ENCODE assay signal across 21 mouse cellular contexts in the genomic region with DNA sequence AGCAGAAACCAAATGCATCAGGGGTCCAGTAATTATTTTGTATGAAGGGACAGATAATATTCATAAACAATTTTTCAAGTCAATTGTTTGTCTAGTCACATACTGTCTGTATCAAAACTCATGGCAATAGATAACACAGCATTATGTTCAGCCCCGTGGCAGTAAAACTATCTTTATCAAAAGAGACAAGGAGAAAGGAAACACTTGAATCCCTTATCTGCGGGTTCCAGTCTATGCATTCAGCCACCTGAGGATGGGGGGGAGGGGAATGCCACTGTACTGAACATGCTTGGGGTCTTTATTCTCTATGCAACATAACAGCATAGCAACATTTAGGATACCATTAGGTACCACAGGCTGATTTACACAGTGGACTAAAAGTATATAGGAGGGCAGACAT. TPM values are rescaled to one million over a fixed set of nuclear protein-coding genes. Genes with fewer than 3 reads are reported as not detected.
DNase-seq lines count a peak whose midpoint lies in the region; ATAC-seq and TF ChIP-seq lines count a peak whose summit lies in the region.
"Had no signal": no experiment of that assay in that cellular context is flagged by ENCODE, and none has a peak within 500 bp of the region (broad histone marks: within the 10 kb centered on the region; RNA-seq: fewer than 3 reads in every experiment).

No protein-coding gene starts in this region.

- no peaks in the 10 kb centered on the region for H3K36me3 ChIP-seq in G1E (replicated peaks)
- no peaks in the 10 kb centered on the region for H3K36me3 ChIP-seq in liver, embryonic 13.5 days
- H3K36me3 ChIP-seq in liver, postnatal 0 days (replicated peaks; ENCODE audit: insufficient read depth, low read length): no peaks in the 10 kb centered on the region
- H3K36me3 ChIP-seq in hindbrain, postnatal 0 days (ENCODE audit: insufficient read depth, low read length): no peaks in the 10 kb centered on the region
- no peaks in the 10 kb centered on the region for H3K36me3 ChIP-seq in forebrain, embryonic 15.5 days
- H3K36me3 ChIP-seq: embryonic facial prominence, embryonic 13.5 days; forebrain, embryonic 12.5 days; heart, embryonic 13.5 days; hindbrain, embryonic 15.5 days had no signal

- H3K27me3 ChIP-seq in G1E (ENCODE audit: insufficient read depth, low read length): no peaks in the 10 kb centered on the region
- no peaks in the 10 kb centered on the region for H3K27me3 ChIP-seq in liver, embryonic 13.5 days
- no peaks in the 10 kb centered on the region for H3K27me3 ChIP-seq in liver, postnatal 0 days (ENCODE audit: insufficient read depth, low read length)
- H3K27me3 ChIP-seq in hindbrain, postnatal 0 days (ENCODE audit: insufficient read depth, low read length): no peaks in the 10 kb centered on the region
- H3K27me3 ChIP-seq in forebrain, embryonic 15.5 days: no peaks in the 10 kb centered on the region
- H3K27me3 ChIP-seq: embryonic facial prominence, embryonic 13.5 days; forebrain, embryonic 12.5 days; hindbrain, embryonic 15.5 days; Patski had no signal

- TF ChIP-seq EP300 in liver, postnatal 0 days (IDR thresholded peaks at IDR 0.05; ENCODE audit: low read depth): 0 out of 2 replicates have a peak, but pooled peaks have one; percentile 25

- ATAC-seq in G1E (ENCODE audit: extremely low read depth, insufficient number of reproducible peaks, low FRiP score, poor library complexity, severe bottlenecking): peak; percentile 83
- ATAC-seq in liver, embryonic 13.5 days (ENCODE audit: low read depth): peak; percentile 81
- ATAC-seq in liver, postnatal 0 days: no peak
- no peak for ATAC-seq in hindbrain, postnatal 0 days
- ATAC-seq in forebrain, embryonic 15.5 days (replicated peaks): no peak
- ATAC-seq: activated CD4-positive, CD25-positive, alpha-beta regulatory T cell, adult 4 months; forebrain, postnatal 0 days; Patski had no signal

- no peaks in the 10 kb centered on the region for H3K9me3 ChIP-seq in G1E (replicated peaks)
- H3K9me3 ChIP-seq in liver, embryonic 13.5 days (replicated peaks): no peaks in the 10 kb centered on the region
- H3K9me3 ChIP-seq in liver, postnatal 0 days (ENCODE audit: low read length): no peaks in the 10 kb centered on the region
- no peaks in the 10 kb centered on the region for H3K9me3 ChIP-seq in hindbrain, postnatal 0 days (ENCODE audit: low read length)
- no peaks in the 10 kb centered on the region for H3K9me3 ChIP-seq in forebrain, embryonic 15.5 days
- H3K9me3 ChIP-seq: embryonic facial prominence, embryonic 13.5 days; forebrain, embryonic 12.5 days; heart, embryonic 13.5 days; hindbrain, embryonic 15.5 days had no signal

- WGBS in liver, embryonic 13.5 days (ENCODE audit: insufficient replicate concordance): 12% methylated on average over 2 of the region's 2 CpGs
- WGBS in liver, postnatal 0 days (ENCODE audit: insufficient replicate concordance): 26% methylated on average over 2 of the region's 2 CpGs
- 83% methylated on average over 2 of the region's 2 CpGs for WGBS in hindbrain, postnatal 0 days
- WGBS in forebrain, embryonic 15.5 days: 87% methylated on average over 2 of the region's 2 CpGs

- peak overlapping the region; percentile 51 for H3K27ac ChIP-seq in liver, embryonic 13.5 days
- no peak overlapping the region for H3K27ac ChIP-seq in liver, postnatal 0 days (ENCODE audit: low read depth)
- H3K27ac ChIP-seq in hindbrain, postnatal 0 days: no peak overlapping the region
- H3K27ac ChIP-seq in forebrain, embryonic 15.5 days (replicated peaks): no peak overlapping the region
- H3K27ac ChIP-seq: embryonic facial prominence, embryonic 13.5 days; forebrain, embryonic 12.5 days; gastrocnemius, adult 2 months; heart, embryonic 13.5 days; hindbrain, embryonic 15.5 days had no signal

- H3K4me1 ChIP-seq in G1E (ENCODE audit: insufficient read depth, low read depth, low read length): peaks cover 80% of the 10 kb centered on the region
- peaks cover 78% of the 10 kb centered on the region for H3K4me1 ChIP-seq in liver, embryonic 13.5 days (replicated peaks)
- H3K4me1 ChIP-seq in liver, postnatal 0 days (ENCODE audit: insufficient read depth): no peaks in the 10 kb centered on the region
- 0 out of 2 replicates have a peak, but pooled peaks cover 10% of the 10 kb centered on the region for H3K4me1 ChIP-seq in hindbrain, postnatal 0 days (ENCODE audit: insufficient read depth, low read length)
- peaks cover 22% of the 10 kb centered on the region for H3K4me1 ChIP-seq in forebrain, embryonic 15.5 days

- peak overlapping the region; percentile 24; the same call in 1 of the 2 replicates for H3K4me2 ChIP-seq in liver, embryonic 13.5 days
- no peak overlapping the region for H3K4me2 ChIP-seq in liver, postnatal 0 days (ENCODE audit: low read depth, low read length)
- no peak overlapping the region for H3K4me2 ChIP-seq in hindbrain, postnatal 0 days (ENCODE audit: low read depth, low read length)
- no peak overlapping the region for H3K4me2 ChIP-seq in forebrain, embryonic 15.5 days (replicated peaks)
- H3K4me2 ChIP-seq: embryonic facial prominence, embryonic 13.5 days; forebrain, embryonic 12.5 days; heart, embryonic 13.5 days; hindbrain, embryonic 15.5 days had no signal

- H3K9ac ChIP-seq in liver, embryonic 13.5 days: no peak overlapping the region
- no peak overlapping the region for H3K9ac ChIP-seq in liver, postnatal 0 days (replicated peaks)
- H3K9ac ChIP-seq in hindbrain, postnatal 0 days (replicated peaks; ENCODE audit: low read length): no peak overlapping the region
- H3K9ac ChIP-seq in forebrain, embryonic 15.5 days (replicated peaks): no peak overlapping the region
- H3K9ac ChIP-seq: embryonic facial prominence, embryonic 13.5 days; forebrain, embryonic 12.5 days; forebrain, postnatal 0 days; heart, embryonic 13.5 days; hindbrain, embryonic 15.5 days had no signal

- DNase-seq in G1E (ENCODE audit: low spot score): peak; percentile 38
- DNase-seq in c-Kit-positive CD71-positive TER-119-negative erythroid progenitor cells, embryonic 14.5 days (ENCODE audit: low read depth): peak; percentile 35
- peak; percentile 50 for DNase-seq in liver, embryonic 13.5 days
- DNase-seq in liver, postnatal 0 days: no peak
- DNase-seq in hindbrain, postnatal 0 days (ENCODE audit: low spot score): no peak
- DNase-seq in gastrocnemius, adult 18-20 months (ENCODE audit: low spot score): no peak
- DNase-seq: adrenal gland, postnatal 14 days; cerebellum, adult 18-20 months; cerebellum, adult 9-11 months; cerebellum, postnatal 36 days; forebrain, postnatal 0 days; gastrocnemius, adult 2 months; gastrocnemius, postnatal 25 days; heart, postnatal 36 days had no signal

- TF ChIP-seq CTCF in G1E (IDR thresholded peaks at IDR 0.05; ENCODE audit: low read depth, low read length): no peak
- TF ChIP-seq CTCF in liver, postnatal 0 days (IDR thresholded peaks at IDR 0.05; ENCODE audit: low read depth): no peak
- TF ChIP-seq CTCF in hindbrain, postnatal 0 days (IDR thresholded peaks at IDR 0.05; ENCODE audit: low read depth): no peak

- no peak overlapping the region; the same call in 1 of the 2 replicates for H3K4me3 ChIP-seq in G1E (ENCODE audit: low read depth, low read length)
- H3K4me3 ChIP-seq in liver, embryonic 13.5 days (replicated peaks): no peak overlapping the region
- no peak overlapping the region for H3K4me3 ChIP-seq in liver, postnatal 0 days (ENCODE audit: low read depth, low read length)
- no peak overlapping the region for H3K4me3 ChIP-seq in hindbrain, postnatal 0 days (ENCODE audit: low read length)
- no peak overlapping the region for H3K4me3 ChIP-seq in forebrain, embryonic 15.5 days
- H3K4me3 ChIP-seq: embryonic facial prominence, embryonic 13.5 days; forebrain, embryonic 12.5 days; gastrocnemius, adult 2 months; heart, embryonic 13.5 days; hindbrain, embryonic 15.5 days had no signal

RNA-seq across cellular contexts. Expression of a gene that starts 15.2 kb away (rescaled TPM):
- total RNA-seq in G1E (2014; fragmentation: Nextera tagmentation) (6.1 and 7.4 TPM in 2 replicates), G1E (2017) (22.1 and 23.6 TPM in 2 replicates)
- polyA plus RNA-seq in G1E (2012): 2.5 and 3.0 TPM in 2 replicates
- 29.1 and 31.5 TPM in 2 replicates for polyA plus RNA-seq in liver, embryonic 13.5 days (2015; fragmentation: Nextera tagmentation; extraction: Ambion mirVana)
- polyA plus RNA-seq in liver, postnatal 0 days (2015; fragmentation: Nextera tagmentation; extraction: Ambion mirVana): 8.6 and 9.2 TPM in 2 replicates
- 27.7 and 32.5 TPM in 2 replicates for total RNA-seq in hindbrain, postnatal 0 days (2014; rRNA removed)
- 61.2 and 64.2 TPM in 2 replicates for polyA plus RNA-seq in hindbrain, postnatal 0 days (2015; fragmentation: Nextera tagmentation; extraction: Ambion mirVana)
- total RNA-seq in gastrocnemius, adult 18-20 months (2021): 1 to 10 TPM; 5.1 to 5.4 TPM
- polyA plus RNA-seq in forebrain, embryonic 15.5 days (2015; fragmentation: Nextera tagmentation; extraction: Ambion mirVana): 52.4 and 53.8 TPM in 2 replicates

Comparison
In these comparisons a context has a peak if more than half of its experiments do, and no peak if none do; other contexts are left out.
1. ATAC-seq: peak in G1E (single experiment) and liver, embryonic 13.5 days (single experiment); none in liver, postnatal 0 days (single experiment), hindbrain, postnatal 0 days (single experiment) and forebrain, embryonic 15.5 days (single experiment).
2. DNase-seq: peak in G1E (single experiment), c-Kit-positive CD71-positive TER-119-negative erythroid progenitor cells, embryonic 14.5 days (single experiment) and liver, embryonic 13.5 days (single experiment); none in liver, postnatal 0 days (single experiment), hindbrain, postnatal 0 days (single experiment) and gastrocnemius, adult 18-20 months (single experiment).